Mouse (Mus musculus): ENCODE data around the gene Vmn2r93. TPM values are rescaled to one million over a fixed set of nuclear protein-coding genes. Genes with fewer than 3 reads are reported as not detected.

Gene Vmn2r93
- polyA plus RNA-seq (2016; fragmentation: Nextera tagmentation; extraction: Ambion mirVana) = not detected in 2 replicates

- WGBS = 70% methylated on average over 1 of the region's 1 CpGs
- Histone ChIP-seq H3K4me1 (no peaks in the 10 kb centered on the region), H3K4me3 (no peak within 1 kb of the TSS), H3K27ac (replicated peaks) (no peak within 1 kb of the TSS), H3K36me3 (no peaks in the 10 kb centered on the region), H3K27me3 (ENCODE audit: low read depth, poor library complexity, severe bottlenecking) (no peaks in the 10 kb centered on the region), H3K9me3 (replicated peaks) (peaks cover 6% of the 10 kb centered on the region; the same call in 1 of the 2 replicates)
- no peak for DNase-seq (ENCODE audit: low spot score)
Observed at GRCm38 (mm10) chr17:18297799-18298198, at the start of gene Vmn2r93. Gene Vmn2r93 (plus strand): TSS chr17:18298099.

- 75% methylated on average over 2 of the region's 2 CpGs for WGBS
- DNase-seq (ENCODE audit: low spot score) = no peak
- Histone ChIP-seq H3K36me3 (no peaks in the 10 kb centered on the region), H3K27ac (replicated peaks) (no peak within 1 kb of the TSS), H3K27me3 (ENCODE audit: low read depth, poor library complexity, severe bottlenecking) (no peaks in the 10 kb centered on the region), H3K4me1 (no peaks in the 10 kb centered on the region), H3K9me3 (replicated peaks) (peaks cover 16% of the 10 kb centered on the region; the same call in 1 of the 2 replicates), H3K4me3 (no peak within 1 kb of the TSS)
Observed at GRCm38 (mm10) chr17:18277656-18278055, 20.2 kb upstream of the Vmn2r93 start, which contains the start of gene Vmn2r94. Gene Vmn2r94 (minus strand): TSS chr17:18277756.

- no peak for DNase-seq (ENCODE audit: low spot score)
- Histone ChIP-seq H3K27ac (replicated peaks) (no peak overlapping the region), H3K9me3 (replicated peaks) (peaks cover 14% of the 10 kb centered on the region; the same call in 1 of the 2 replicates), H3K4me3 (no peak overlapping the region), H3K27me3 (ENCODE audit: low read depth, poor library complexity, severe bottlenecking) (no peaks in the 10 kb centered on the region), H3K36me3 (no peaks in the 10 kb centered on the region), H3K4me1 (no peaks in the 10 kb centered on the region)
- 92% methylated on average over 2 of the region's 2 CpGs for WGBS
Observed at GRCm38 (mm10) chr17:18323031-18323430, 25.1 kb downstream of the Vmn2r93 start.

GRCm38 (mm10) chr17:18360007-18360406 lies 62.1 kb downstream of the Vmn2r93 start:
- H3K4me3 ChIP-seq = no peak overlapping the region
- H3K9me3 ChIP-seq (replicated peaks) = peaks cover 24% of the 10 kb centered on the region
- no peaks in the 10 kb centered on the region for H3K36me3 ChIP-seq
- no peak overlapping the region for H3K27ac ChIP-seq (replicated peaks)
- no peaks in the 10 kb centered on the region for H3K4me1 ChIP-seq
- WGBS = 80% methylated on average over 1 of the region's 1 CpGs
- H3K27me3 ChIP-seq (ENCODE audit: low read depth, poor library complexity, severe bottlenecking) = no peaks in the 10 kb centered on the region
- DNase-seq (ENCODE audit: low spot score) = no peak

GRCm38 (mm10) chr17:18360602-18361001 lies 62.7 kb downstream of the Vmn2r93 start:
- 57% methylated on average over 3 of the region's 3 CpGs for WGBS
- H3K36me3 ChIP-seq = no peaks in the 10 kb centered on the region
- no peaks in the 10 kb centered on the region for H3K4me1 ChIP-seq
- H3K4me3 ChIP-seq = no peak overlapping the region
- H3K27me3 ChIP-seq (ENCODE audit: low read depth, poor library complexity, severe bottlenecking) = no peaks in the 10 kb centered on the region
- DNase-seq (ENCODE audit: low spot score) = no peak
- H3K9me3 ChIP-seq (replicated peaks) = peaks cover 27% of the 10 kb centered on the region
- H3K27ac ChIP-seq (replicated peaks) = no peak overlapping the region

Other genes starting within 250 kb of the Vmn2r93 start
- not detected in 2 replicates for gene Vmn2r124, start 248.7 kb upstream of the Vmn2r93 start, polyA plus RNA-seq (2016; fragmentation: Nextera tagmentation; extraction: Ambion mirVana)
- gene Vmn2r91, start 213.1 kb upstream of the Vmn2r93 start, polyA plus RNA-seq (2016; fragmentation: Nextera tagmentation; extraction: Ambion mirVana) = not detected in 2 replicates
- not detected in 2 replicates for gene Vmn2r92, start 146.2 kb upstream of the Vmn2r93 start, polyA plus RNA-seq (2016; fragmentation: Nextera tagmentation; extraction: Ambion mirVana)
- gene Vmn2r94, start 20.3 kb upstream of the Vmn2r93 start, polyA plus RNA-seq (2016; fragmentation: Nextera tagmentation; extraction: Ambion mirVana) = not detected in 2 replicates
- not detected in 2 replicates for gene Vmn2r95, start 126.0 kb downstream of the Vmn2r93 start, polyA plus RNA-seq (2016; fragmentation: Nextera tagmentation; extraction: Ambion mirVana)